Mouse (Mus musculus) bone marrow, adult 2 months (tissue): ENCODE data around the gene Rnft1.

Experiments used
- CTCF ChIP-seq: fragments of 200-500 bp; IDR thresholded peaks from 2 replicates; pipeline ENCODE4 v1.5.1; 2011; ENCODE audit warnings: low read length, control low read depth; ENCODE audit not compliant: control insufficient read depth, insufficient read depth
- POLR2A ChIP-seq: fragments of 200-500 bp; IDR thresholded peaks from 2 replicates; pipeline ENCODE4 v1.6.1; 2011; ENCODE audit warnings: low read depth, mild to moderate bottlenecking, control low read depth, low read length, borderline replicate concordance; ENCODE audit not compliant: control insufficient read depth

DNA sequence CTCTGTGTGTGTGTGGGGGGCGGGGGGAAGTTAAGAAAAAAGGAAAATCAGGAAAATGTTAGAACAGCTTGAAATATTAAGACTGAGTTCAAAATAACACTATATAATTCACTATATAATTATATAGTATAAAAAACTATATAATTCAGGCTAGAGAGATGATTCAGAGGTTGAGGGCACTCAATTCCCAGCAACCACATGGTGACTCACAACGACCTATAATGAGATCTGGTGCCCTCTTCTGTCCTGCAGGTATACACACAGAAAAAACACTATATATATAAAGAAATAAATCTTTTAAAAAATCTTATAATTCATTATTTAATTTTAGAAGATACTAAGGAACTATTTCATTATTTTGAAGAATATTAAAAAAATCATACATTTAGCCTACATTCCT is 23.5 kb downstream of the Rnft1 start:
- TF ChIP-seq CTCF: no peak
- TF ChIP-seq POLR2A: no peak
